Mouse (Mus musculus) testis, adult 2 months (tissue): ENCODE results near the gene Tmem131l. TPM values are rescaled to one million over a fixed set of nuclear protein-coding genes. Genes with fewer than 3 reads are reported as not detected.

Source experiments
- H3K27ac ChIP-seq: fragments of 200-500 bp; 2 replicates; pipeline ENCODE4 v1.5.1; 2012; ENCODE audit warnings: low read depth, low read length; ENCODE audit not compliant: control insufficient read depth, insufficient read depth
- H3K27me3 ChIP-seq: fragments of 200-500 bp; 2 replicates; pipeline ENCODE4 v1.6.1; 2012; ENCODE audit warnings: mild to moderate bottlenecking, low read length, moderate library complexity; ENCODE audit not compliant: control insufficient read depth, insufficient read depth
- H3K36me3 ChIP-seq: fragments of 200-500 bp; 2 replicates; pipeline ENCODE4 v1.6.1; 2012; ENCODE audit warnings: mild to moderate bottlenecking, low read length; ENCODE audit not compliant: control insufficient read depth, insufficient read depth
- H3K4me1 ChIP-seq: fragments of 200-500 bp; 2 replicates; pipeline ENCODE4 v1.6.1; 2012; ENCODE audit warnings: low read length; ENCODE audit not compliant: control insufficient read depth, insufficient read depth
- H3K4me3 ChIP-seq: fragments of 200-500 bp; 2 replicates; pipeline ENCODE4 v1.5.1; 2012; ENCODE audit warnings: low read depth, mild to moderate bottlenecking, low read length, moderate library complexity, mixed read lengths; ENCODE audit not compliant: control insufficient read depth
- CTCF ChIP-seq: fragments of 200-500 bp; IDR thresholded peaks from 2 replicates; pipeline ENCODE4 v1.5.1; 2012; ENCODE audit warnings: low read depth, mild to moderate bottlenecking, inconsistent platforms, low read length, moderate library complexity; ENCODE audit not compliant: control insufficient read depth, insufficient read depth, insufficient replicate concordance
- POLR2A ChIP-seq: fragments of 200-500 bp; IDR thresholded peaks from 2 replicates; pipeline ENCODE4 v1.6.1; 2012; ENCODE audit warnings: low read depth, mild to moderate bottlenecking, inconsistent platforms, low read length, moderate library complexity; ENCODE audit not compliant: control insufficient read depth
- polyA plus RNA-seq: library from polyadenylated mRNA; depleted of rRNA; stranded (reverse); fragments of >200 nt; gene quantifications from 2 replicates; pipeline ENCODE4 v1.2.3, GENCODE M21; 2012

Tmem131l gene
- polyA plus RNA-seq, 1 experiment = 58.1 TPM

GRCm38 (mm10) chr3:84034115-84034780 is 5.7 kb downstream of the Tmem131l start:
- Histone ChIP-seq H3K4me3 (no peak overlapping the region), H3K36me3 (no peaks in the 10 kb centered on the region), H3K27me3 (no peaks in the 10 kb centered on the region), H3K4me1 (peaks cover 6% of the 10 kb centered on the region), H3K27ac (no peak overlapping the region)
- TF ChIP-seq CTCF (no peak), POLR2A (no peak)

DNA sequence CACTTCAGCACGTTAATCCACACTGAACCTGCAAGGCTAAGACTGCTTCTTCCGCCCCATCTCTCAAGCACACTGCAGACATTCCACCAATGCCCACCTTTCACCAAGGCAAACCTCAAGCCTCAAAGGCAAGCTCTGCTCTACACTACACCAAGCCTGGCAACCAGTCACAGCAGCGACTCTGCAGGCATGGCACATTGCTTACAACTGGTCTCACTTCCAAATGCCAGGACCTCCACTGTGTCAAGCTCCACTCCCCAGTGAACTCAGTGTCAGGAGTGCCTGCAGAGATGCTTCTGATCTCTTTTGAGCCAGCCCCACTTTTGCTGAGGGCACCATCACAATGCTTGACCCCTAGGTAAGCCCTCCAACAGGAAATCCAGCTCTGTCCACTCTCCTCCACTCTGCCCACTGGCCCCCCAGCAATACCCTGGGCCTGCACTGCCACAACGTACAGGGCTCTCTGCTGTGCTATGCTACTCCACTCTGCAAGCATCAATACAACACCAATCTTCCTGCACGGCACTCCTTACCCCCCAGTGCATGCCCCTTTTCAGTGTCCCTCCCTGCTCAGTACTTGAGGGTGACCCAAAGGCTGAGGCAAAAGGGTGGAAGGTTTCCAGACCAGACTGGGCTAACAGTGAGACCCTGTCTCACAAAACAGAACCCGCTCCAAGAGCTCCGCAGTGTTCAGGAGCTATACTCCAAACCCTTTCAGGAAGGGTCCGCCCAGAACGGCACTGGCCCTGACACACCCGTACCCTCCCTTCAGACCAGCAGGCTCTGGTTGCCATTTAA is 6.8 kb downstream of the Tmem131l start:
- H3K36me3 ChIP-seq = no peaks in the 10 kb centered on the region
- TF ChIP-seq POLR2A (no peak), CTCF (no peak)
- H3K4me3 ChIP-seq = no peak overlapping the region
- no peak overlapping the region for H3K27ac ChIP-seq
- 0 out of 2 replicates have a peak, but pooled peaks cover 4% of the 10 kb centered on the region for H3K4me1 ChIP-seq
- no peaks in the 10 kb centered on the region for H3K27me3 ChIP-seq

DNA sequence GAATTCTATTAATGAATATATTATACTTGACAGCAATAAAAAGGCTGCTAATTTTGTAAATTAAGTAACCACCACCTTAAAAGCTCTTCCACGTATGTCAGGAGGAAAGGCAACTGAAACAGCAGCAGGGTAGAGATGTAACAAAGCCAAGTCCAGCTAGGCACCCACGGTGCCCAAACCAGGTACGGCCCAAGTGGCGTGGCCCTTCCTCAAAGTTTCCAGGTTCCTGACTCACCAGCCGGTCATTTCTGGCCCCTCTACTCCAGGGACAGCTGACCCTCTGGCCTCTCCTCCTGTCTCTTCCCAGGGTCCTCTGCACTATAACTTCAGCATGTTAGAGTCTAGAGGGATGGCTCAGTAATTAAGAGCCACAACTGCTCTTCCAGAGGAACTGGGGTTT is 7.6 kb downstream of the Tmem131l start:
- Histone ChIP-seq H3K36me3 (no peaks in the 10 kb centered on the region), H3K4me3 (no peak overlapping the region), H3K27ac (no peak overlapping the region), H3K4me1 (0 out of 2 replicates have a peak, but pooled peaks cover 4% of the 10 kb centered on the region), H3K27me3 (no peaks in the 10 kb centered on the region)
- no peak for TF ChIP-seq POLR2A

DNA sequence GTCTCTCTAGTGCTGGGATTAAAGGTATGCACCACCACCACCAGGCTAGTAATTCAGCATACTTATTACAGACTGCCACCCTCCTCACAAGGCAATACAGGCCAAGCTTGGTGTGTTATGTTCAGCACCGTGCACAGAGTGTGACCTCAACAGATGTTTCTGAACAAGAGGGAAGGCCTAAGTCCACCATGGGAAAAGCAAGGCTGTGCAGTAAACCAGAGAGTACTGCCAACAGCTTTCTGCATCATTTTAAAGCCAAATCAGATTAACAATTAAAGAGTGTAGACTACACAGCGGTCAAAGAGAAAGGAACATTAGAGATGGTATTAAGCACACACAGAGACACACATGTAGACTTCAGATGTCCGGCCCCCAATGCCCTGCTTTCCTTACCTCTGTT is 8.8 kb downstream of the Tmem131l start:
- TF ChIP-seq POLR2A (no peak), CTCF (no peak)
- Histone ChIP-seq H3K36me3 (no peaks in the 10 kb centered on the region), H3K4me1 (0 out of 2 replicates have a peak, but pooled peaks cover 4% of the 10 kb centered on the region), H3K4me3 (no peak overlapping the region), H3K27ac (no peak overlapping the region), H3K27me3 (no peaks in the 10 kb centered on the region)

- TF ChIP-seq CTCF (no peak), POLR2A (no peak)
- Histone ChIP-seq H3K4me1 (0 out of 2 replicates have a peak, but pooled peaks cover 2% of the 10 kb centered on the region), H3K27me3 (no peaks in the 10 kb centered on the region), H3K36me3 (no peaks in the 10 kb centered on the region), H3K4me3 (no peak overlapping the region), H3K27ac (no peak overlapping the region)
Observed at GRCm38 (mm10) chr3:84028968-84029367, 11.0 kb downstream of the Tmem131l start.

GRCm38 (mm10) chr3:84027691-84028159 is 12.2 kb downstream of the Tmem131l start:
- Histone ChIP-seq H3K27ac (no peak overlapping the region), H3K27me3 (no peaks in the 10 kb centered on the region), H3K4me3 (no peak overlapping the region), H3K36me3 (no peaks in the 10 kb centered on the region), H3K4me1 (0 out of 2 replicates have a peak, but pooled peaks cover 2% of the 10 kb centered on the region)
- TF ChIP-seq CTCF (no peak), POLR2A (no peak)

DNA sequence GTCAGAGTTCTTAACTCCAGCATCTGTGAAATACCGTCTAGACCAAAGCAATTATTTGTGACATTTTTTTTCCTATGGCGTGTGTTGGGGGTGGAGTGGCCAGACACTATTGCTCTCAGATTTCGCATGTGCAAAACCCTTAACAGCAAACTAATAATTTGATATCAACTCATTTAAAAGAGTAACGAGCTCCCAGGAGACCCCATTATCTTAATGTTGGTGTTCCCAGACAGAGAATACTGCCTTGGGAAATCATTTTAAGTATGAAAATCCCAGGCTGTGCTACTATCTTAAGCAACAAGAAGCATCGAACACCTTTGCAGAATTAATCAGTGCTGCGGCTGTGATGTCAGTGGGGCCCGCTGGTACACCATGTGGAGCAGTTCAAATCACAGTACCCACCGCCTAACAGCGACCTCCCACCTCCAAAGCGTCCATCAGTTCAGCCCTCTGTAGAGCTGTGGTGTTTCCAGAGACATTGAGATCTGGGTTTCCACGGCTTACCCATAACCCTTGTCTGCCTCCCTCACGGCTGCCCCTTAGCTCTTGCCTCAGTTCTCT is 15.4 kb downstream of the Tmem131l start:
- H3K36me3 ChIP-seq = no peaks in the 10 kb centered on the region
- no peaks in the 10 kb centered on the region for H3K27me3 ChIP-seq
- TF ChIP-seq POLR2A (no peak), CTCF (no peak)
- H3K4me3 ChIP-seq = no peak overlapping the region
- 0 out of 2 replicates have a peak, but pooled peaks cover 2% of the 10 kb centered on the region for H3K4me1 ChIP-seq
- no peak overlapping the region for H3K27ac ChIP-seq
